Mouse (Mus musculus) liver, embryonic 16.5 days (tissue): ENCODE measurements around the gene Tyrobp. TPM values are rescaled to one million over a fixed set of nuclear protein-coding genes. Genes with fewer than 3 reads are reported as not detected.

ENCODE experiments used
- ATAC-seq: fragments of 200-750 bp; cut with Nextera tagmentation; 2 replicates; pipeline ENCODE4 v1.8.0; 2017; ENCODE audit warnings: low read depth, mild to moderate bottlenecking, moderate number of reproducible peaks, moderate library complexity
- H3K27ac ChIP-seq: fragments of 300-500 bp; sonication (generic); 2 replicates; pipeline ENCODE4 v1.5.1; 2014; ENCODE audit warnings: mild to moderate bottlenecking, low read length
- H3K27me3 ChIP-seq: fragments of 300-500 bp; sonication (generic); 2 replicates; pipeline ENCODE4 v1.6.1; 2014; ENCODE audit warnings: low read depth, low read length, mixed read lengths; ENCODE audit not compliant: control insufficient read depth, insufficient read depth
- H3K36me3 ChIP-seq: fragments of 300-500 bp; sonication (generic); 2 replicates; pipeline ENCODE4 v1.6.1; 2014; ENCODE audit warnings: mild to moderate bottlenecking; ENCODE audit not compliant: control insufficient read depth, insufficient read depth
- H3K4me1 ChIP-seq: fragments of 300-500 bp; sonication (generic); 2 replicates; pipeline ENCODE4 v1.6.1; 2014; ENCODE audit warnings: low read depth, low read length, mixed read lengths; ENCODE audit not compliant: control insufficient read depth
- H3K4me2 ChIP-seq: fragments of 300-500 bp; sonication (generic); 2 replicates; pipeline ENCODE4 v1.6.1; 2014; ENCODE audit warnings: low read depth, low read length, mixed read lengths
- H3K4me3 ChIP-seq: fragments of 300-500 bp; sonication (generic); 2 replicates; pipeline ENCODE4 v1.5.1; 2014; ENCODE audit warnings: low read depth, mild to moderate bottlenecking, low read length
- H3K9ac ChIP-seq: fragments of 300-500 bp; sonication (generic); 2 replicates; pipeline ENCODE4 v1.6.1; 2014; ENCODE audit warnings: low read depth, low read length
- H3K9me3 ChIP-seq: fragments of 300-500 bp; sonication (generic); replicated peaks from 2 replicates; pipeline ENCODE4 v1.6.1; 2016; ENCODE audit warnings: low read length; ENCODE audit not compliant: control insufficient read depth
- WGBS: fragments of 180-500 bp; shearing (Covaris S2); extraction: QIAGEN DNeasy Blood & Tissue Kit; methylation state at CpG from one replicate; pipeline ENCODE4 v1.1.7; 2014; ENCODE audit not compliant: insufficient replicate concordance; 5-methylcytosine and 5-hydroxymethylcytosine counted together
- polyA plus RNA-seq: library from polyadenylated mRNA; unstranded; fragments of >200 nt; fragmentation: Nextera tagmentation; extraction: Ambion mirVana; gene quantifications from 2 replicates; pipeline ENCODE4 v1.2.1, GENCODE M21; 2015

Gene Tyrobp
- 150 and 154 TPM in 2 replicates for polyA plus RNA-seq

- 32% methylated on average over 5 of the region's 5 CpGs for WGBS
- Histone ChIP-seq H3K27me3 (no peaks in the 10 kb centered on the region), H3K4me2 (peak within 1 kb of the TSS; percentile 20; the same call in 1 of the 2 replicates), H3K9me3 (no peaks in the 10 kb centered on the region), H3K27ac (peak within 1 kb of the TSS; percentile 71), H3K4me3 (peak within 1 kb of the TSS; percentile 30), H3K36me3 (no peaks in the 10 kb centered on the region), H3K9ac (0 out of 2 replicates have a peak within 1 kb of the TSS, but pooled peaks have one; percentile 8), H3K4me1 (no peaks in the 10 kb centered on the region)
- peak; percentile 46; the same call in 1 of the 2 replicates for ATAC-seq
Observed at GRCm38 (mm10) chr7:30413596-30413995, at the start of gene Tyrobp. Gene Tyrobp, plus strand, starts transcription at chr7:30413760.

GRCm38 (mm10) chr7:30367466-30367865, 46.1 kb upstream of the Tyrobp start:
- Histone ChIP-seq H3K4me2 (no peak overlapping the region), H3K36me3 (no peaks in the 10 kb centered on the region), H3K27me3 (peaks cover 8% of the 10 kb centered on the region; the same call in 1 of the 2 replicates), H3K9ac (no peak overlapping the region), H3K9me3 (no peaks in the 10 kb centered on the region), H3K4me1 (no peaks in the 10 kb centered on the region), H3K27ac (no peak overlapping the region), H3K4me3 (no peak overlapping the region)
- 42% methylated on average over 2 of the region's 2 CpGs for WGBS
- ATAC-seq = no peak

GRCm38 (mm10) chr7:30373501-30373962, 40.0 kb upstream of the Tyrobp start:
- peak; percentile 97 for ATAC-seq
- Histone ChIP-seq H3K4me3 (peak overlapping the region; percentile 55), H3K27ac (no peak overlapping the region), H3K9me3 (no peaks in the 10 kb centered on the region), H3K27me3 (no peaks in the 10 kb centered on the region), H3K9ac (peak overlapping the region; percentile 20; the same call in 1 of the 2 replicates), H3K4me2 (peak overlapping the region; percentile 70), H3K4me1 (peaks cover 3% of the 10 kb centered on the region; the same call in 1 of the 2 replicates), H3K36me3 (no peaks in the 10 kb centered on the region)
- under 1% methylated on average over 21 of the region's 21 CpGs for WGBS

- Histone ChIP-seq H3K9me3 (no peaks in the 10 kb centered on the region), H3K27ac (no peak overlapping the region), H3K4me3 (no peak overlapping the region), H3K4me2 (no peak overlapping the region), H3K9ac (no peak overlapping the region), H3K27me3 (no peaks in the 10 kb centered on the region), H3K36me3 (no peaks in the 10 kb centered on the region), H3K4me1 (no peaks in the 10 kb centered on the region)
- 37% methylated on average over 5 of the region's 5 CpGs for WGBS
- ATAC-seq = no peak
Observed at GRCm38 (mm10) chr7:30380061-30380460, 33.5 kb upstream of the Tyrobp start.

- H3K36me3 ChIP-seq = no peaks in the 10 kb centered on the region
- no peak overlapping the region for H3K4me2 ChIP-seq
- no peak for ATAC-seq
- H3K4me1 ChIP-seq = no peaks in the 10 kb centered on the region
- 63% methylated on average over 9 of the region's 9 CpGs for WGBS
- H3K9me3 ChIP-seq = no peaks in the 10 kb centered on the region
- H3K27me3 ChIP-seq = no peaks in the 10 kb centered on the region
- H3K4me3 ChIP-seq = no peak overlapping the region
- H3K9ac ChIP-seq = no peak overlapping the region
- no peak overlapping the region for H3K27ac ChIP-seq
Observed at GRCm38 (mm10) chr7:30384106-30384505, 29.5 kb upstream of the Tyrobp start.

GRCm38 (mm10) chr7:30392746-30393520, 20.6 kb upstream of the Tyrobp start:
- WGBS = 41% methylated on average over 4 of the region's 4 CpGs
- ATAC-seq = no peak
- no peak overlapping the region for H3K4me2 ChIP-seq
- H3K4me1 ChIP-seq = no peaks in the 10 kb centered on the region; the same call in 1 of the 2 replicates
- H3K36me3 ChIP-seq = no peaks in the 10 kb centered on the region
- no peaks in the 10 kb centered on the region for H3K27me3 ChIP-seq
- peak overlapping the region; percentile 24; the same call in 1 of the 2 replicates for H3K27ac ChIP-seq
- no peak overlapping the region for H3K4me3 ChIP-seq
- no peak overlapping the region for H3K9ac ChIP-seq
- H3K9me3 ChIP-seq = no peaks in the 10 kb centered on the region

GRCm38 (mm10) chr7:30393631-30394030, 19.9 kb upstream of the Tyrobp start:
- no peaks in the 10 kb centered on the region for H3K36me3 ChIP-seq
- H3K27me3 ChIP-seq = no peaks in the 10 kb centered on the region
- H3K9ac ChIP-seq = no peak overlapping the region
- no peak overlapping the region for H3K4me3 ChIP-seq
- no peak for ATAC-seq
- 55% methylated on average over 4 of the region's 4 CpGs for WGBS
- H3K9me3 ChIP-seq = no peaks in the 10 kb centered on the region
- no peak overlapping the region for H3K4me2 ChIP-seq
- peak overlapping the region; percentile 68 for H3K27ac ChIP-seq
- H3K4me1 ChIP-seq = no peaks in the 10 kb centered on the region; the same call in 1 of the 2 replicates

- H3K36me3 ChIP-seq = no peaks in the 10 kb centered on the region
- no peak overlapping the region for H3K4me3 ChIP-seq
- no peaks in the 10 kb centered on the region; the same call in 1 of the 2 replicates for H3K4me1 ChIP-seq
- no peaks in the 10 kb centered on the region for H3K27me3 ChIP-seq
- H3K4me2 ChIP-seq = no peak overlapping the region
- H3K9ac ChIP-seq = no peak overlapping the region
- peak overlapping the region; percentile 68 for H3K27ac ChIP-seq
- WGBS = 7% methylated on average over 11 of the region's 11 CpGs
- peak; percentile 72 for ATAC-seq
- no peaks in the 10 kb centered on the region for H3K9me3 ChIP-seq
Observed at GRCm38 (mm10) chr7:30394379-30394778, 19.2 kb upstream of the Tyrobp start.

- H3K27me3 ChIP-seq = no peaks in the 10 kb centered on the region
- no peak for ATAC-seq
- H3K27ac ChIP-seq = peak overlapping the region; percentile 59
- no peak overlapping the region for H3K4me3 ChIP-seq
- H3K9me3 ChIP-seq = no peaks in the 10 kb centered on the region
- 36% methylated on average over 2 of the region's 2 CpGs for WGBS
- no peak overlapping the region for H3K4me2 ChIP-seq
- no peak overlapping the region for H3K9ac ChIP-seq
- no peaks in the 10 kb centered on the region for H3K36me3 ChIP-seq
- no peaks in the 10 kb centered on the region; the same call in 1 of the 2 replicates for H3K4me1 ChIP-seq
Observed at GRCm38 (mm10) chr7:30394871-30395270, 18.7 kb upstream of the Tyrobp start.
